Mouse (Mus musculus) liver, embryonic 14.5 days (tissue): ENCODE measurements at regions not wholly inside any gene's neighbourhood (a gene's known extent, or its start where the extent isn't known, plus 50 kb on each side); places are given as distances from the start of the nearest gene placed in this dataset.

ENCODE experiments used
- CTCF ChIP-seq: IDR thresholded peaks from 2 replicates; pipeline ENCODE4 v1.5.1; 2016; ENCODE audit warnings: antibody characterized with exemption, low read depth, control low read depth
- EP300 ChIP-seq: IDR thresholded peaks from 2 replicates; pipeline ENCODE4 v1.6.1; 2016; ENCODE audit warnings: antibody characterized with exemption, low read depth

- no peak for TF ChIP-seq CTCF
- no peak for TF ChIP-seq EP300
Observed at GRCm38 (mm10) chr19:15095054-15095453, 497.2 kb upstream of the Tle4 start.
